In genomic region chr13:57722329-57722936, GRCm38 (mm10) we compare ENCODE assay signal across 16 mouse cellular contexts.
A peak's percentile ranks its signal among the peaks of the same experiment; 100 is the strongest.
DNase-seq lines count a peak whose midpoint lies in the region; ATAC-seq and TF ChIP-seq lines count a peak whose summit lies in the region.
"Had no signal": no experiment of that assay in that cellular context is flagged by ENCODE, and none has a peak within 500 bp of the region (broad histone marks: within the 10 kb centered on the region; RNA-seq: fewer than 3 reads in every experiment).

No protein-coding gene starts in this region.

- TF ChIP-seq CTCF in brain, embryonic 14.5 days (IDR thresholded peaks at IDR 0.05; ENCODE audit: borderline replicate concordance, extremely low read depth, insufficient read depth, insufficient read length) = no peak

- peaks cover 15% of the 10 kb centered on the region; the same call in 1 of the 2 replicates for H3K4me1 ChIP-seq in hindbrain, embryonic 12.5 days
- H3K4me1 ChIP-seq in hindbrain, embryonic 14.5 days (replicated peaks; ENCODE audit: control insufficient read depth, insufficient read depth, low read length) = peaks cover 6% of the 10 kb centered on the region; the same call in 1 of the 2 replicates
- H3K4me1 ChIP-seq in midbrain, embryonic 16.5 days (ENCODE audit: control insufficient read depth, insufficient read depth, low read length) = peaks cover 8% of the 10 kb centered on the region; the same call in 1 of the 2 replicates
- H3K4me1 ChIP-seq: embryonic facial prominence, embryonic 15.5 days; heart, embryonic 10.5 days; lung, embryonic 15.5 days had no signal

- H3K4me2 ChIP-seq in hindbrain, embryonic 12.5 days (replicated peaks) = no peak overlapping the region
- H3K4me2 ChIP-seq in hindbrain, embryonic 14.5 days (replicated peaks) = no peak overlapping the region
- H3K4me2 ChIP-seq in midbrain, embryonic 16.5 days (ENCODE audit: low read length) = 0 out of 2 replicates have a peak overlapping the region, but pooled peaks have one; percentile 0
- H3K4me2 ChIP-seq: embryonic facial prominence, embryonic 15.5 days; forebrain, embryonic 13.5 days; liver, embryonic 11.5 days; lung, embryonic 15.5 days had no signal

- 0 out of 2 replicates have a peak, but pooled peaks have one; percentile 7 for ATAC-seq in hindbrain, embryonic 12.5 days (ENCODE audit: low FRiP score)
- no peak for ATAC-seq in hindbrain, embryonic 14.5 days (ENCODE audit: low FRiP score)
- no peak for ATAC-seq in midbrain, embryonic 16.5 days
- ATAC-seq: forebrain, embryonic 13.5 days had no signal

- no peak overlapping the region for H3K4me3 ChIP-seq in hindbrain, embryonic 12.5 days
- no peak overlapping the region for H3K4me3 ChIP-seq in hindbrain, embryonic 14.5 days (replicated peaks; ENCODE audit: low read length)
- H3K4me3 ChIP-seq in midbrain, embryonic 16.5 days (ENCODE audit: low read depth, low read length) = no peak overlapping the region
- H3K4me3 ChIP-seq: embryonic facial prominence, embryonic 15.5 days; forebrain, embryonic 13.5 days; heart, embryonic 10.5 days; lung, embryonic 15.5 days had no signal

- no peak for DNase-seq in hindbrain, embryonic 14.5 days (ENCODE audit: low spot score)
- peak; percentile 54 for DNase-seq in brain, embryonic 14.5 days (ENCODE audit: low read depth)
- DNase-seq in cerebellum, postnatal 14 days = peak; percentile 44 to 69
- no peak for DNase-seq in layer of hippocampus, postnatal 36 days
- DNase-seq in thymus, postnatal 25 days = no peak
- no peak for DNase-seq in gastrocnemius, adult 18-20 months (ENCODE audit: low spot score)
- DNase-seq: adrenal gland, postnatal 14 days; kidney, adult 11 months had no signal

- WGBS in hindbrain, embryonic 12.5 days = 70% methylated on average over 17 of the region's 17 CpGs
- WGBS in hindbrain, embryonic 14.5 days = 43% methylated on average over 17 of the region's 17 CpGs
- whole genome bisulfite sequencing in midbrain, embryonic 16.5 days = 37% methylated on average over 17 of the region's 17 CpGs

- H3K36me3 ChIP-seq in hindbrain, embryonic 12.5 days = no peaks in the 10 kb centered on the region
- no peaks in the 10 kb centered on the region for H3K36me3 ChIP-seq in hindbrain, embryonic 14.5 days (replicated peaks; ENCODE audit: control insufficient read depth, insufficient read depth)
- no peaks in the 10 kb centered on the region for H3K36me3 ChIP-seq in midbrain, embryonic 16.5 days (ENCODE audit: control insufficient read depth, insufficient read depth, low read length)
- H3K36me3 ChIP-seq: embryonic facial prominence, embryonic 15.5 days; G1E; heart, embryonic 10.5 days; lung, embryonic 15.5 days had no signal

- H3K9me3 ChIP-seq in hindbrain, embryonic 12.5 days (replicated peaks) = no peaks in the 10 kb centered on the region
- no peaks in the 10 kb centered on the region for H3K9me3 ChIP-seq in hindbrain, embryonic 14.5 days (ENCODE audit: control insufficient read depth, low read length)
- H3K9me3 ChIP-seq in midbrain, embryonic 16.5 days (replicated peaks; ENCODE audit: control insufficient read depth, low read length, poor library complexity, severe bottlenecking) = no peaks in the 10 kb centered on the region
- H3K9me3 ChIP-seq: embryonic facial prominence, embryonic 15.5 days; forebrain, embryonic 13.5 days; lung, embryonic 15.5 days had no signal

- H3K27ac ChIP-seq in hindbrain, embryonic 12.5 days = peak overlapping the region; percentile 12; the same call in 1 of the 2 replicates
- no peak overlapping the region for H3K27ac ChIP-seq in hindbrain, embryonic 14.5 days
- no peak overlapping the region for H3K27ac ChIP-seq in midbrain, embryonic 16.5 days (ENCODE audit: low read length)
- H3K27ac ChIP-seq: embryonic facial prominence, embryonic 15.5 days; forebrain, embryonic 13.5 days; heart, embryonic 10.5 days; lung, embryonic 15.5 days had no signal

- TF ChIP-seq POLR2A in brain, embryonic 14.5 days (IDR thresholded peaks at IDR 0.05; ENCODE audit: borderline replicate concordance, extremely low read depth, insufficient read depth, insufficient read length, poor library complexity, severe bottlenecking) = no peak

- H3K9ac ChIP-seq in hindbrain, embryonic 12.5 days = no peak overlapping the region
- no peak overlapping the region for H3K9ac ChIP-seq in hindbrain, embryonic 14.5 days
- no peak overlapping the region for H3K9ac ChIP-seq in midbrain, embryonic 16.5 days (ENCODE audit: low read depth, low read length)
- H3K9ac ChIP-seq: embryonic facial prominence, embryonic 15.5 days; forebrain, embryonic 13.5 days; lung, embryonic 15.5 days had no signal

- H3K27me3 ChIP-seq in hindbrain, embryonic 12.5 days = no peaks in the 10 kb centered on the region
- H3K27me3 ChIP-seq in hindbrain, embryonic 14.5 days (ENCODE audit: control insufficient read depth, insufficient read depth, low read length) = no peaks in the 10 kb centered on the region
- no peaks in the 10 kb centered on the region; the same call in 1 of the 2 replicates for H3K27me3 ChIP-seq in midbrain, embryonic 16.5 days (ENCODE audit: control insufficient read depth, insufficient read depth, low read depth, low read length)
- H3K27me3 ChIP-seq: embryonic facial prominence, embryonic 15.5 days; forebrain, embryonic 13.5 days; lung, embryonic 15.5 days had no signal

Comparison
In these comparisons a context has a peak if more than half of its experiments do, and no peak if none do; other contexts are left out.
1. DNase-seq: peak in brain, embryonic 14.5 days (single experiment) and cerebellum, postnatal 14 days (2 of 2); none in hindbrain, embryonic 14.5 days (single experiment), layer of hippocampus, postnatal 36 days (0 of 2), thymus, postnatal 25 days (single experiment) and gastrocnemius, adult 18-20 months (single experiment).